Mouse (Mus musculus) heart, adult 2 months (tissue): ENCODE measurements around the gene Litaf. TPM values are rescaled to one million over a fixed set of nuclear protein-coding genes. Genes with fewer than 3 reads are reported as not detected.

Experiments used
- DNase-seq, 2 experiments: peaks; one replicate each; pipeline ENCODE4 v3.0.0; 2021
- H3K27ac ChIP-seq: fragments of 200-600 bp; 2 replicates; pipeline ENCODE4 v1.8.1; 2022
- H3K27me3 ChIP-seq: fragments of 200-500 bp; 2 replicates; pipeline ENCODE4 v1.6.1; 2012; ENCODE audit warnings: mild to moderate bottlenecking, low read length, inconsistent platforms, mixed read lengths; ENCODE audit not compliant: control insufficient read depth, insufficient read depth
- H3K36me3 ChIP-seq: fragments of 200-500 bp; 2 replicates; pipeline ENCODE4 v1.6.1; 2012; ENCODE audit warnings: low read length, inconsistent platforms; ENCODE audit not compliant: control insufficient read depth, insufficient read depth
- H3K4me1 ChIP-seq: fragments of 200-500 bp; 2 replicates; pipeline ENCODE4 v1.6.1; 2011; ENCODE audit warnings: low read length; ENCODE audit not compliant: control insufficient read depth, insufficient read depth
- H3K4me3 ChIP-seq: fragments of 200-600 bp; 2 replicates; pipeline ENCODE4 v1.8.1; 2022
- H3K79me2 ChIP-seq: fragments of 200-500 bp; replicated peaks from 2 replicates; pipeline ENCODE4 v1.6.1; 2012; ENCODE audit warnings: mild to moderate bottlenecking, inconsistent platforms, low read length, moderate library complexity, mixed read lengths; ENCODE audit not compliant: control insufficient read depth, insufficient read depth
- H3K9ac ChIP-seq: fragments of 200-500 bp; 2 replicates; pipeline ENCODE4 v1.6.1; 2012; ENCODE audit warnings: low read depth, mild to moderate bottlenecking, control low read depth, inconsistent platforms, low read length, mixed read lengths
- CTCF ChIP-seq: fragments of 200-600 bp; IDR thresholded peaks from 2 replicates; pipeline ENCODE4 v1.8.1; 2022; ENCODE audit warnings: antibody characterized with exemption, mild to moderate bottlenecking, moderate library complexity
- EP300 ChIP-seq: fragments of 200-500 bp; IDR thresholded peaks from 2 replicates; pipeline ENCODE4 v1.6.1; 2011; ENCODE audit warnings: low read depth, low read length, control low read depth; ENCODE audit not compliant: insufficient read depth
- POLR2A ChIP-seq: fragments of 200-500 bp; IDR thresholded peaks from 2 replicates; pipeline ENCODE4 v1.6.1; 2011; ENCODE audit warnings: mild to moderate bottlenecking, low read depth, low read length, control low read depth; ENCODE audit not compliant: insufficient read depth
- whole genome bisulfite sequencing: fragments of 180-500 bp; shearing (Covaris S2); methylation state at CpG from one replicate; pipeline ENCODE4 v1.1.7; 2018; 5-methylcytosine and 5-hydroxymethylcytosine counted together
- intact Hi-C: fragments of 180-260 bp; cut with DNase I; formaldehyde crosslinking; loops from one replicate; pipeline ENCODE4 v1.15.1; 2025
- polyA plus RNA-seq: library from polyadenylated mRNA; depleted of rRNA; stranded (reverse); fragments of >200 nt; gene quantifications from 2 replicates; pipeline ENCODE4 v1.2.3, GENCODE M21; 2012
- total RNA-seq, 2 experiments: library from RNA; stranded (reverse); gene quantifications; 2 replicates each; pipeline ENCODE4 v1.2.3; 2021

Gene Litaf
- total and polyA plus RNA-seq, 3 experiments: 19.6 to 47.3 (median 25.0) TPM

- no peaks in the 10 kb centered on the region for H3K79me2 ChIP-seq
- H3K4me3 ChIP-seq: no peak overlapping the region
- peaks cover 5% of the 10 kb centered on the region for H3K4me1 ChIP-seq
- no peaks in the 10 kb centered on the region for H3K27me3 ChIP-seq
- TF ChIP-seq POLR2A (no peak), EP300 (no peak), CTCF (no peak)
- 98% methylated on average over 2 of the region's 2 CpGs for WGBS
- no peak overlapping the region for H3K9ac ChIP-seq
- no peaks in the 10 kb centered on the region for H3K36me3 ChIP-seq
- no peak overlapping the region for H3K27ac ChIP-seq
- no peak for DNase-seq
- intact Hi-C loops: no loop called here
Observed at GRCm38 (mm10) chr16:11040603-11041002, 25.4 kb downstream of the Litaf start.

DNA sequence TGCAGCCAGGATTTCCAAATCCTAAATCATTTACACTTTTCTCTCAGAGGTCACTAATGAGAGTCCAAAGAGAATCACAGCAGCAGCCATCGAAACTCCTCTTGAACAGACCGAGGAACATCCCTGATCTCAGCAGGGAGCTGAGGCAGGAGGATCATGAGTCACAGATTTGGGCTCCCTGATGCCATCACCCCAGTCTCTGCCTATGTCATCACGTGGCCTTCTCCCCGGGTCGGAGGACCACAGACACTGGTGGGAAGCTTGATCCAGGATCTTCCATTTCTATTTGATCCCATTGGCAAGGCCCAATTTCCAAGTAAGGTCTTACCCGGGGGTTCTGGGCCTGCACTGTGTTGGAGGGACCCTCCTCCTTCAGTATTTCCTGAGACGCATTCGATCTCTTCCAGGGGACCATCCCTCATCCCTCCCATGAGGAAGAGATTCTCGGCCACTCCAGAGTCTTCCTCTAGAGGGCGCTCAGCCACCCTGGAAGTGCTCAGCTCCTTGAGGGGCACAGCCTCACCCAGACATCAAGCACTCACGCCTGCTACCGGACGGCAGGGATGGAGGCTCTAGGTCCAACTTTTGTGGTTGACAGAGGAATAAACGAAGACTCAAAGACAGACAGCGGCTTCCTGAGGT, 30.0 kb downstream of the Litaf start:
- H3K4me1 ChIP-seq: no peaks in the 10 kb centered on the region
- WGBS: 22% methylated on average over 15 of the region's 15 CpGs
- peak; percentile 72; the same call in 1 of the 2 replicates for TF ChIP-seq EP300
- TF ChIP-seq POLR2A: no peak
- TF ChIP-seq CTCF: peak; percentile 97; the same call in 1 of the 2 replicates
- H3K4me3 ChIP-seq: no peak overlapping the region
- no peaks in the 10 kb centered on the region for H3K36me3 ChIP-seq
- DNase-seq: peak; percentile 74 to 82
- intact Hi-C loops: loop anchor here (1.0 to 5.0 kb wide), 6 partner anchors 31 to 382 kb away; partner anchors contain the start of genes Litaf and Zc3h7a
- H3K27ac ChIP-seq: no peak overlapping the region
- H3K9ac ChIP-seq: no peak overlapping the region
- H3K79me2 ChIP-seq: no peaks in the 10 kb centered on the region
- H3K27me3 ChIP-seq: no peaks in the 10 kb centered on the region

DNA sequence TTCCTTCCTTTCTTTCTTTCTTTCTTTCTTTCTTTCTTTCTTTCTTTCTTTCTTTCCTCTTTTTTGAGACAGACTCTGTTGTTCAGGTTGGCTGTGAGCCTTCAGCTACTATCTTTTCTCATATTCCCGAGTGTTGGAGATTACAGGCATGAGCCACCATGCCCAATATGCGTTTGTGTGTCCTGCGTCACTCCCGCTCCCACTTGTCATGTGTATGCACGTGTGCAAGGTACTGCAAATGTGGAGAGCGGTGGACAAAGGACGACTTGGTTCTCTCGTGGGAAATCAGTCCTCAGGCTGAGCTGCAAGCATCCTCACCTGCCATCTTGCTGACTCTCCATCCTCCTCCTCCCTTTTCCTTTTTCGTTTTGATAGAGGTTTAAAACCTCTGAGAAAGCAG, 30.7 kb downstream of the Litaf start:
- Histone ChIP-seq H3K4me3 (no peak overlapping the region), H3K27ac (no peak overlapping the region), H3K4me1 (no peaks in the 10 kb centered on the region), H3K79me2 (no peaks in the 10 kb centered on the region), H3K27me3 (no peaks in the 10 kb centered on the region), H3K9ac (no peak overlapping the region), H3K36me3 (no peaks in the 10 kb centered on the region)
- WGBS: 85% methylated on average over 9 of the region's 9 CpGs
- no peak for DNase-seq
- intact Hi-C loops: loop anchor here (2.0 to 5.0 kb wide), 3 partner anchors 57 to 142 kb away; partner anchors contain the start of gene Zc3h7a
- TF ChIP-seq POLR2A (no peak), EP300 (no peak), CTCF (no peak)

GRCm38 (mm10) chr16:11034193-11034803, 31.7 kb downstream of the Litaf start:
- H3K4me1 ChIP-seq: no peaks in the 10 kb centered on the region
- peak; percentile 83 to 91 for DNase-seq
- H3K4me3 ChIP-seq: no peak overlapping the region
- no peak overlapping the region for H3K9ac ChIP-seq
- H3K27ac ChIP-seq: no peak overlapping the region
- no peaks in the 10 kb centered on the region for H3K27me3 ChIP-seq
- WGBS: 0% methylated on average over 4 of the region's 4 CpGs
- intact Hi-C loops: loop anchor here (1.0 to 5.0 kb wide), 3 partner anchors 62 to 161 kb away; no protein-coding TSS in a partner anchor
- H3K36me3 ChIP-seq: no peaks in the 10 kb centered on the region
- no peaks in the 10 kb centered on the region for H3K79me2 ChIP-seq
- TF ChIP-seq EP300: peak; percentile 94
- TF ChIP-seq POLR2A: no peak

GRCm38 (mm10) chr16:11031320-11031719, 34.6 kb downstream of the Litaf start:
- H3K27me3 ChIP-seq: no peaks in the 10 kb centered on the region
- H3K36me3 ChIP-seq: no peaks in the 10 kb centered on the region
- H3K4me1 ChIP-seq: no peaks in the 10 kb centered on the region
- H3K4me3 ChIP-seq: no peak overlapping the region
- H3K79me2 ChIP-seq: no peaks in the 10 kb centered on the region
- H3K27ac ChIP-seq: no peak overlapping the region
- H3K9ac ChIP-seq: no peak overlapping the region
- intact Hi-C loops: loop anchor here (5.0 kb wide), 1 partner anchor 59 kb away; no protein-coding TSS in a partner anchor
- WGBS: 44% methylated on average over 3 of the region's 3 CpGs
- DNase-seq: no peak
- TF ChIP-seq POLR2A: no peak
- TF ChIP-seq EP300: no peak
- TF ChIP-seq CTCF: peak; percentile 46

- H3K9ac ChIP-seq: no peak overlapping the region
- WGBS: 87% methylated on average over 4 of the region's 4 CpGs
- no peaks in the 10 kb centered on the region for H3K79me2 ChIP-seq
- intact Hi-C loops: loop anchor here (5.0 kb wide), 1 partner anchor 59 kb away; no protein-coding TSS in a partner anchor
- no peak overlapping the region for H3K27ac ChIP-seq
- no peak for DNase-seq
- H3K27me3 ChIP-seq: no peaks in the 10 kb centered on the region
- H3K4me3 ChIP-seq: no peak overlapping the region
- H3K36me3 ChIP-seq: no peaks in the 10 kb centered on the region
- no peaks in the 10 kb centered on the region for H3K4me1 ChIP-seq
- TF ChIP-seq POLR2A: no peak
- no peak for TF ChIP-seq CTCF
- TF ChIP-seq EP300: no peak
Observed at GRCm38 (mm10) chr16:11030844-11031243, 35.1 kb downstream of the Litaf start.
